Mouse (Mus musculus) midbrain, embryonic 16.5 days (tissue): Measurements from ENCODE around the gene Bcl7a. TPM values are rescaled to one million over a fixed set of nuclear protein-coding genes. Genes with fewer than 3 reads are reported as not detected.

Experiments used
- ATAC-seq: fragments of 200-750 bp; cut with Nextera tagmentation; 2 replicates; pipeline ENCODE4 v1.8.0; 2017; ENCODE audit warnings: moderate TSS enrichment
- H3K27ac ChIP-seq: fragments of 300-500 bp; sonication (generic); 2 replicates; pipeline ENCODE4 v1.5.1; 2014; ENCODE audit warnings: mild to moderate bottlenecking, low read length, mixed read lengths
- H3K27me3 ChIP-seq: fragments of 300-500 bp; sonication (generic); 2 replicates; pipeline ENCODE4 v1.6.1; 2014; ENCODE audit warnings: low read depth, low read length, mixed read lengths; ENCODE audit not compliant: control insufficient read depth, insufficient read depth
- H3K36me3 ChIP-seq: fragments of 300-500 bp; sonication (generic); 2 replicates; pipeline ENCODE4 v1.6.1; 2014; ENCODE audit warnings: mild to moderate bottlenecking, low read length, moderate library complexity, mixed read lengths; ENCODE audit not compliant: control insufficient read depth, insufficient read depth
- H3K4me1 ChIP-seq: fragments of 300-500 bp; sonication (generic); 2 replicates; pipeline ENCODE4 v1.6.1; 2014; ENCODE audit warnings: mild to moderate bottlenecking, low read length, mixed read lengths; ENCODE audit not compliant: control insufficient read depth, insufficient read depth
- H3K4me2 ChIP-seq: fragments of 300-500 bp; sonication (generic); 2 replicates; pipeline ENCODE4 v1.6.1; 2014; ENCODE audit warnings: mild to moderate bottlenecking, low read length, mixed read lengths
- H3K4me3 ChIP-seq: fragments of 300-500 bp; sonication (generic); 2 replicates; pipeline ENCODE4 v1.5.1; 2014; ENCODE audit warnings: low read depth, mild to moderate bottlenecking, low read length, moderate library complexity, mixed read lengths
- H3K9ac ChIP-seq: fragments of 300-500 bp; sonication (generic); 2 replicates; pipeline ENCODE4 v1.6.1; 2014; ENCODE audit warnings: low read depth, low read length, mixed read lengths
- H3K9me3 ChIP-seq: fragments of 300-500 bp; sonication (generic); replicated peaks from 2 replicates; pipeline ENCODE4 v1.6.1; 2014; ENCODE audit warnings: mild to moderate bottlenecking, low read length, mixed read lengths; ENCODE audit not compliant: control insufficient read depth, poor library complexity, severe bottlenecking
- WGBS: fragments of 180-500 bp; shearing (Covaris S2); extraction: QIAGEN DNeasy Blood & Tissue Kit; methylation state at CpG from one replicate; pipeline ENCODE4 v1.1.7; 2014; 5-methylcytosine and 5-hydroxymethylcytosine counted together
- polyA plus RNA-seq: library from polyadenylated mRNA; unstranded; fragments of >200 nt; fragmentation: Nextera tagmentation; extraction: Ambion mirVana; gene quantifications from 2 replicates; pipeline ENCODE4 v1.2.1, GENCODE M21; 2015

The Bcl7a gene
- polyA plus RNA-seq, 1 experiment from 2014 or later = 34.1 TPM

DNA sequence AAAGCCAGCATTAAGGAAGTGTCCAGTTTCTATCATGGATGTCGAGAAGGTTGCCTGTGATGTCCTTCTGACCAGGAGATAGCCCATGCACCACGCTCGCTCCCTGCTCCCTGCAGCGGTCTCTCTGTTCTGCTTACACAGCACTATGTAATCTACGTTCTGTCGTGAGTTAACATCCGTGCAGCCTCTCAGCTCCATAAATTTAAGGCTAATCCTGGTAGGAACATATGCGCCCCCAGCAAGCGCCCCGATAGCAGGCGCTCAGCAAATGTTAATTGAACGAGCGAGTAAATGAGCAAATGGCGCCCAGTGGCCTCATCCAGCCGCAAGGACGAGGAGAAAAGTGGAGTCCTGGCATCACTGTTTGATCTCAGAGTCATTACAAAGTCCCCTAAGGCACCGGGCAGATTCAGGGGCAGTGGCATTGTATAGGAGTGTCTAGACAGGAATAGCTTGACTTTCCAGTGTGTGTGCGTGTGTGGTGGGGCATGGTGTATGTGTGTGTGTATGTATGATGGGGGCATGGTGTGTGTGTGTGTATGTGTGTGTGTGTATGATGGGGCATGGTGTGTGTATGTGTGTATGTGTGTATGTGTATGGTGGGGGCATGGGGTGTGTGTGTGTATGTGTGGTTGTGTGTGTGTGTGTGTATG is 35.9 kb upstream of the Bcl7a start:
- no peak overlapping the region for H3K9ac ChIP-seq
- no peaks in the 10 kb centered on the region for H3K36me3 ChIP-seq
- H3K4me1 ChIP-seq = peaks cover 4% of the 10 kb centered on the region; the same call in 1 of the 2 replicates
- H3K4me3 ChIP-seq = no peak overlapping the region
- no peaks in the 10 kb centered on the region for H3K27me3 ChIP-seq
- H3K9me3 ChIP-seq = no peaks in the 10 kb centered on the region
- WGBS = 47% methylated on average over 18 of the region's 18 CpGs
- H3K4me2 ChIP-seq = no peak overlapping the region
- no peak for ATAC-seq
- H3K27ac ChIP-seq = no peak overlapping the region

DNA sequence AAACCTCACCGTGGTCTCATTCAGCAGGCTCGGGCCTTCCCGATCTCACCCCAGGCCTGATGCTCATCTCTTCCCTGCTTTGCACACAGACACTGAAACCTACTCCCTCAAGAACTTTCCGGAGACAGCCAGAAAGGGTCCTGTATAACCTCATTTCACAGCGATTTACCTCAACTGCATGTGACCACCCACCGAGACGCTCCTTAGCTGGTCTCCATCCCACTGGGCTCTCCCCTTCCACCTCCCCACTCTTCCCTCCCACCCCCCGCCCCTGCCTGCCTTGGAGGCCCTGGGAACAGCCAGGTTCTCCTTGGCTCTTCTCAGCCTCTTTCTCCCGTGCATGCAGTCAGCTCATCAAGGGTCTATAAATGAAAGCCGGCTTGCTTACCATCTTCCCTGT is 33.8 kb upstream of the Bcl7a start:
- no peak for ATAC-seq
- Histone ChIP-seq H3K9ac (no peak overlapping the region), H3K4me2 (no peak overlapping the region), H3K27me3 (no peaks in the 10 kb centered on the region), H3K36me3 (no peaks in the 10 kb centered on the region), H3K27ac (no peak overlapping the region), H3K9me3 (no peaks in the 10 kb centered on the region), H3K4me3 (no peak overlapping the region), H3K4me1 (peaks cover 4% of the 10 kb centered on the region; the same call in 1 of the 2 replicates)
- WGBS = 46% methylated on average over 10 of the region's 10 CpGs

DNA sequence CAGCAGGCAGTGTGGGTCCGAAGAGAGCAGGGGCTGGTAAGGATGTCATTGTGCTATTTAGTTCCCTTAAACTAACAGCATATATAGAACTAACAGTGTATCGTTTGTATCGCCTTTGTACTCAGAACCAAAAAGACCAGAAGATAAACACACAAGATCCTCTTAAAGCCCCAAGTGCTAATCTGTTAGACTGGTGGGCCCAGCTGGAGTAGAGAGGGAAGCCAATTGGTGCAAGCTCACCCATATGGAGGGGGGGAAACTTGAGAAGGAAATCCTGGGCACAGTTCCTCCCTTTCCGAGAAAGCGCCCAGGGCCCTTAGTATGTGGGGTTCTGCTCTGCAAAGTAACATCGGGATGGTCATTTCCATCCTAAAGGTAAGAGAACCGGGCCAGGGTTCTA is 33.4 kb upstream of the Bcl7a start:
- H3K27ac ChIP-seq = no peak overlapping the region
- H3K27me3 ChIP-seq = no peaks in the 10 kb centered on the region
- no peak overlapping the region for H3K9ac ChIP-seq
- H3K36me3 ChIP-seq = no peaks in the 10 kb centered on the region
- ATAC-seq = no peak
- WGBS = 66% methylated on average over 7 of the region's 7 CpGs
- H3K4me2 ChIP-seq = no peak overlapping the region
- H3K9me3 ChIP-seq = no peaks in the 10 kb centered on the region
- H3K4me3 ChIP-seq = no peak overlapping the region
- H3K4me1 ChIP-seq = peaks cover 6% of the 10 kb centered on the region

DNA sequence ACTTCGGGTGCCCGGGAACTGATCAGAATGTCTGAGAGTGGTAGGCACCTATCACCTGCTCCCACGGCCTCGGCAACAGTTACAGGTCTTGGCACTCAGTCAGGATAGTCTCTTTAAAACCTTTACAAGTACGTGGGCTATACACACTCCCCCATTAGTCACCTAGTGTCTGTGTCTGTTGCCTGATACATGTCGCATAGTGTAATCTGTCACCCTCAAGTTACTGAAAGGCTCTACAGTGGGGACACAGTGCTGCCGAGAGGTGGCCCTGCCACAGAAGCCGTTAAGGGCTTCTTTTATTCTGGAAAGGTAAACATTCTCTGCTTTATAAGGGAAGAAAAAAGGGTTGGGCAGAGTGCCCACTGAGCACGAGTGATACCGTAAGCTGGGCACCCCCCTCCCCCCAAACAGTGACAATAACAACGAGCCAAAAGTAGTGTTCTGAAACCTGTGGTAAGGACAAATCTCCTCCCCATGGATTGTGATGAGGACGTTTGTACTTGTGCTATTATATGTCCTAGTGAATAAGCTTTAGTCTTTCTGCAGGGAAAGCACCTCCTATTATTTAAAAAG is 30.5 kb upstream of the Bcl7a start:
- Histone ChIP-seq H3K4me1 (peaks cover 10% of the 10 kb centered on the region), H3K36me3 (no peaks in the 10 kb centered on the region), H3K9ac (no peak overlapping the region), H3K27ac (no peak overlapping the region), H3K4me3 (no peak overlapping the region), H3K9me3 (no peaks in the 10 kb centered on the region), H3K4me2 (no peak overlapping the region), H3K27me3 (no peaks in the 10 kb centered on the region)
- ATAC-seq = no peak
- 59% methylated on average over 12 of the region's 12 CpGs for WGBS

DNA sequence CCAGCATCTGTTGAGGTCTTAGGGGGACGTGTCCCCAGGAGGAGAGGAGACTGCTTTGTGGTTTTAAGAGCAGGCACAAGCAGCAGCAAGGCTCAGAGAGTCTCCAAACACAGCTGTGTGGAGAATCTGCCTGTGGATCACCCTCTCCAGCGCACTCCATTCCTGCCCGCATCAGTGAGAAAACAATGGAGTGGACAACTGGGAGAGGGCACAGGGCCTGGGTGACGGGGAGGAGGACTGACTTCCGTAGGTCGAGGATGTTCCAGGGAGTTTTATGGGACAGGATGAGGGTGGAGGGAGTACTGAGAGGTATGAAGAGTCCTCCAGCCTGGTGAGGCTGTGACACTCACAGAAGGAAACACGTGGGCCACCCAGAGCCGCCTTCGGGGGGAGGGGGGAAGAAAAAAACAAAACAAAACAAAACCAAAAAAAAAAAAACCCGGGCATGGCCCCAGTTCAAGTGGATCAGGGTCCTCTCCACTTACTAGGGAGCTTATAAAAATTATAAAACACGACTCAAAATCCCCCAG is 29.7 kb upstream of the Bcl7a start:
- Histone ChIP-seq H3K4me1 (peaks cover 10% of the 10 kb centered on the region), H3K27me3 (no peaks in the 10 kb centered on the region), H3K4me3 (no peak overlapping the region), H3K9me3 (no peaks in the 10 kb centered on the region), H3K36me3 (no peaks in the 10 kb centered on the region), H3K27ac (no peak overlapping the region), H3K4me2 (no peak overlapping the region), H3K9ac (no peak overlapping the region)
- no peak for ATAC-seq
- WGBS = 49% methylated on average over 11 of the region's 11 CpGs

DNA sequence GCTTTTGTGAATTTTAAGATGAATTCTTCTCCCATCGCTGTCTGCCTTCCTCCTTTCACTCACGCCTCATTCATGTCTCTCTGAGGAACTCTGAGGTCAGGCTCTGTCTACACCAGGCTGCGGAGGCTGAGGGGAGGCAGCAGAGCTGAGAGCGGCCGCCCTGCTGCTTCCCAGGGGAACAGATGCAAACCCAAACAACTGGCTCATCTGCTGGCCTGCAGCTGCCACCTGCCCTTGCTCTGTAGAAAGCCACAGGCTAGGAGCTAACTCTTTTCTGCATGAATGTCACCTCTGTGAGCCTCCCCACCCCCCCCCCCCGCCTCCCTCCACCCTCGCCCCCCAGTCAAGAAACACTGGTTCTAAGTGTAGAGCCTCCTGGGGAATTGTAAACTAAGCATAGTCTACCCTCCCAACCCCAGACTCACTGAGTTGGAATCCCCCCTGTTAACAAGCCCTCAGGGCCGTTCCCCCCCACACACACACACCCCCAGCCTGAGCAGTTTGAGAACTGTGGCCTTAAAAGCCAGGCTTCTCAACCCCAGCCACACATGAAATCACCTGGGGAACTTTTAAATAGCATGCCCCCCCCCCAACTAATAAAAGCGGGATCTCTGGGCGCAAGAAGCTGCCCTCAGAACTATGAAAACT is 28.3 kb upstream of the Bcl7a start:
- Histone ChIP-seq H3K36me3 (no peaks in the 10 kb centered on the region), H3K4me2 (no peak overlapping the region), H3K9ac (no peak overlapping the region), H3K4me1 (peaks cover 10% of the 10 kb centered on the region), H3K27me3 (no peaks in the 10 kb centered on the region), H3K4me3 (no peak overlapping the region), H3K9me3 (no peaks in the 10 kb centered on the region), H3K27ac (no peak overlapping the region)
- 34% methylated on average over 9 of the region's 10 CpGs for WGBS
- no peak for ATAC-seq

DNA sequence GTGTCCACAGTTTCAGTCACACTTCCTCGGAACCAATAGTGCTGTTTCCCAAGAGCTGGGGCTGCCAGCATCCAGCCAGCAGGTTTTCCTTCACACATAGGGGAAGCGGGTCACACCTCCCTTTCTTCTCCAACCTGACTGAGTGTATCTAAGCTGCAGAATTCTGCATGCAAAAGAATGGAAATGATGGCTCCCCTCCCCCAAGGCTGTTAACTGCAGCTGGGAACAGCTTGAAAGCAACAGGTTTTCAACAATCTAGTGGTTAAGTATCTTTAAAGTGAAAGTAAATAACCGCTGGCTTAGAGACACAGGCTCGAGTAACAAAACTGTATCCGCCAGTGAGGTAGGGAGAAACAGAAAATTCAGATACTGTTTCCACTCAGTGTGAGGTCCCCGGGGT is 25.6 kb upstream of the Bcl7a start:
- no peak for ATAC-seq
- no peak overlapping the region for H3K4me2 ChIP-seq
- H3K36me3 ChIP-seq = no peaks in the 10 kb centered on the region
- peaks cover 10% of the 10 kb centered on the region for H3K4me1 ChIP-seq
- no peaks in the 10 kb centered on the region for H3K27me3 ChIP-seq
- H3K9ac ChIP-seq = no peak overlapping the region
- no peak overlapping the region for H3K27ac ChIP-seq
- no peaks in the 10 kb centered on the region for H3K9me3 ChIP-seq
- 31% methylated on average over 6 of the region's 6 CpGs for WGBS
- H3K4me3 ChIP-seq = no peak overlapping the region

DNA sequence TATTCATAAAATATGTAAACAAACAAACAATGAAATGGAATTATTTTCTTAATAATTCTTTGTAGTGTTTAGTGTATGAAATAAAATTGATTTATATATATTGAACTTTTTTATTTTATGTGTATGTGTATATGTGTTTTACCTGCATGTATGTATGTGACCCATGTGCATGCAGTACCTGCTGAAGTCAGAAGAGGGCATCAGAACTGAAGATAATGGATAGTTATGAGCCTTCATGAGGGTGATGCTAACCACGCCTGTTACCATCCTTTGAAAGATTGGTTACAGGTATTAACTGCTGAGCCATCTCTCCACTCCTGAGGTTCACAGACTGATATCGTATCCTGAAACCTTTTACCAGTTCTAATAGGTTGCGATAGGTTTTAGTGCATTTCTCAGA is 23.5 kb upstream of the Bcl7a start:
- H3K9me3 ChIP-seq = no peaks in the 10 kb centered on the region
- H3K27ac ChIP-seq = no peak overlapping the region
- H3K4me2 ChIP-seq = no peak overlapping the region
- H3K4me3 ChIP-seq = no peak overlapping the region
- peaks cover 16% of the 10 kb centered on the region for H3K4me1 ChIP-seq
- no peaks in the 10 kb centered on the region for H3K36me3 ChIP-seq
- ATAC-seq = no peak
- H3K9ac ChIP-seq = no peak overlapping the region
- no peaks in the 10 kb centered on the region for H3K27me3 ChIP-seq
- WGBS = 98% methylated on average over 3 of the region's 3 CpGs

DNA sequence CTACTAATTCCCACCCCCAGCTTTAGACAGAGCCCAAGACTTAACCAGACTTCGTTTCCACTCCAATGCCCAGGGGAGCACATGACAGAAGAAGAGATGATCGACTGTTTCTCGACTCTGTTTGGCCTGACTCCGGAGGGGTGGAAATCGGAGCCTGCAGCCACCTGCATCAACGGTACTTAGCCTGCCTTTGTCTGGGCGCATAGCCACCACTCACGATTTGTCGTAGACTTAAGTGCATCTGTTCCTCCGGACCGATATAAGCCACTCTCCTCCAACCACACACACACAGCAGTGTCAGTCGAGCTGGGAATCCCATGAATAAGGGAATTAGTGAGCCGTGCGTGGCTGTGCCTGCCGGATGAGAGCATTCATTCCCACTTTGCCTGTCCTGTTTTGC is 19.4 kb upstream of the Bcl7a start:
- ATAC-seq = no peak

More for the DNA sequence above, 19.4 kb upstream of the Bcl7a start:
- no peak overlapping the region; the same call in 1 of the 2 replicates for H3K4me3 ChIP-seq
- peak overlapping the region; percentile 34 for H3K4me2 ChIP-seq
- H3K4me1 ChIP-seq = peaks cover 11% of the 10 kb centered on the region
- no peaks in the 10 kb centered on the region for H3K36me3 ChIP-seq
- H3K9me3 ChIP-seq = no peaks in the 10 kb centered on the region
- no peaks in the 10 kb centered on the region for H3K27me3 ChIP-seq
- 0 out of 2 replicates have a peak overlapping the region, but pooled peaks have one; percentile 44 for H3K9ac ChIP-seq
- no peak overlapping the region for H3K27ac ChIP-seq
- 9% methylated on average over 15 of the region's 15 CpGs for WGBS
